Mouse (Mus musculus): ENCODE measurements around the gene Gng11. TPM values are rescaled to one million over a fixed set of nuclear protein-coding genes. Genes with fewer than 3 reads are reported as not detected.

The Gng11 gene
- polyA plus RNA-seq, 1 experiment: 27.5 TPM

DNA sequence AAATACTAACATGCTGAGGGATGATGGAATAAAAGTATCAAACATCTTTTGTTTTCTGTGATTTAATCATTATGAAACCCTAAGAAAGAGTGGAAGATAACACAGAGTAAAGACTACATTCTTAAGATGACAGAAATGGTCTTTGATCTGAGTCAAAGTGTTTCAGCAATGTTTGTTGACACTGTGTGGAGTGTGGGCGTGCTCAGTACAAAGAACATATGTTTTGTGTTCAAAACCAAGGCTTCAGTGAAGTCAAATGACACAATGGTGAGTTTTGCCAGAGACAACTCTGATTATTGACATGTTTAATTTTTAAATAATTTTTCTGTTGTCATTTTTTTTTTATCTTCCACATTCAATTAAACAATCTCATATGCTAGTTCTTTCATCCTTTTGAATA, 49.1 kb downstream of the Gng11 start:
- Histone ChIP-seq H3K4me1 (ENCODE audit: control insufficient read depth, insufficient read depth, low read length) (no peaks in the 10 kb centered on the region), H3K27ac (ENCODE audit: insufficient read depth, low read length) (no peak overlapping the region), H3K4me3 (ENCODE audit: insufficient read depth, low read length) (no peak overlapping the region)
- TF ChIP-seq CTCF (IDR thresholded peaks at IDR 0.05; ENCODE audit: borderline replicate concordance, insufficient read depth, low read length): no peak

DNA sequence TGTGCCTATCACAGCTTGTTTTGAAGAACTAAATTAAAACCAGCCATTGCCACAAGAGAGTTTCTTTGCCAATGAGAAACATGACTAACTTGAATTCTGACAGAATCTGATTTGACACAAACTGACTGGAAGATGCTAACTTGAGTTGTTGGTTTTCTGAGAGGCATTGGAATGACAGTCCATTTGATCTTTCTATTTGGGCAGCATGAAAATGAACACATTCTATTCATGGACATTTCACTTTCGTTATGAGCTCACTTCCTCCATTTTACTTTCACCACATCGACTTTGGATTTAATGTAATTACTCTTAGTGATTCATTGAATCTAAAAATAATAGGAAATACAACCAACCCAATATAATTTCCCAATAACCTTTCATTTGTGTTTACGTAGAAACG, 50.7 kb downstream of the Gng11 start:
- no peaks in the 10 kb centered on the region for H3K4me1 ChIP-seq (ENCODE audit: control insufficient read depth, insufficient read depth, low read length)
- no peak overlapping the region for H3K27ac ChIP-seq (ENCODE audit: insufficient read depth, low read length)
- no peak overlapping the region for H3K4me3 ChIP-seq (ENCODE audit: insufficient read depth, low read length)
- no peak for TF ChIP-seq CTCF (IDR thresholded peaks at IDR 0.05; ENCODE audit: borderline replicate concordance, insufficient read depth, low read length)
- TF ChIP-seq POLR2A (IDR thresholded peaks at IDR 0.05; ENCODE audit: low read depth, low read length): no peak

Other genes starting within 250 kb of the Gng11 start
- not detected in 2 replicates for gene Calcr, start 239.2 kb upstream of the Gng11 start, polyA plus RNA-seq (2011; ENCODE audit: insufficient read length, low read depth, missing spikeins)
- gene Tfpi2, start 15.0 kb upstream of the Gng11 start, polyA plus RNA-seq (2011; ENCODE audit: insufficient read length, low read depth, missing spikeins): 6.4 and 13.8 TPM in 2 replicates
- not detected in 2 replicates for gene Gngt1, start 10.1 kb upstream of the Gng11 start, polyA plus RNA-seq (2011; ENCODE audit: insufficient read length, low read depth, missing spikeins)
- gene Bet1, start 83.1 kb downstream of the Gng11 start, polyA plus RNA-seq (2011; ENCODE audit: insufficient read length, low read depth, missing spikeins): 49.6 and 61.8 TPM in 2 replicates

All from embryonic fibroblast, embryonic 13.5 days (primary cell).